Mouse (Mus musculus) midbrain, embryonic 12.5 days (tissue): ENCODE measurements around the gene Hoxb7. TPM values are rescaled to one million over a fixed set of nuclear protein-coding genes. Genes with fewer than 3 reads are reported as not detected.

ENCODE experiments used
- ATAC-seq: fragments of 200-750 bp; cut with Nextera tagmentation; 2 replicates; pipeline ENCODE4 v1.8.0; 2017; ENCODE audit warnings: low read depth, moderate TSS enrichment, moderate library complexity; ENCODE audit not compliant: low FRiP score
- H3K27ac ChIP-seq: fragments of 300-500 bp; sonication (generic); replicated peaks from 2 replicates; pipeline ENCODE4 v1.5.1; 2016; ENCODE audit warnings: mild to moderate bottlenecking
- H3K27me3 ChIP-seq: fragments of 300-500 bp; sonication (generic); 2 replicates; pipeline ENCODE4 v1.6.1; 2016; ENCODE audit warnings: mild to moderate bottlenecking
- H3K36me3 ChIP-seq: fragments of 300-500 bp; sonication (generic); 2 replicates; pipeline ENCODE4 v1.6.1; 2016
- H3K4me1 ChIP-seq: fragments of 300-500 bp; sonication (generic); 2 replicates; pipeline ENCODE4 v1.6.1; 2016
- H3K4me2 ChIP-seq: fragments of 300-500 bp; sonication (generic); replicated peaks from 2 replicates; pipeline ENCODE4 v1.6.1; 2016; ENCODE audit warnings: mild to moderate bottlenecking, moderate library complexity
- H3K4me3 ChIP-seq: fragments of 300-500 bp; sonication (generic); 2 replicates; pipeline ENCODE4 v1.5.1; 2016; ENCODE audit warnings: mild to moderate bottlenecking
- H3K9ac ChIP-seq: fragments of 300-500 bp; sonication (generic); replicated peaks from 2 replicates; pipeline ENCODE4 v1.6.1; 2016; ENCODE audit warnings: mild to moderate bottlenecking, moderate library complexity
- H3K9me3 ChIP-seq: fragments of 300-500 bp; sonication (generic); 2 replicates; pipeline ENCODE4 v1.6.1; 2016; ENCODE audit warnings: mild to moderate bottlenecking
- WGBS: fragments of 180-500 bp; shearing (Covaris S2); methylation state at CpG from one replicate; pipeline ENCODE4 v1.1.7; 2016; 5-methylcytosine and 5-hydroxymethylcytosine counted together
- polyA plus RNA-seq: library from polyadenylated mRNA; unstranded; fragments of >200 nt; fragmentation: Nextera tagmentation; extraction: Ambion mirVana; gene quantifications from 2 replicates; pipeline ENCODE4 v1.2.1, GENCODE M21; 2016

Gene Hoxb7
- polyA plus RNA-seq, 1 experiment from 2014 or later: not detected

DNA sequence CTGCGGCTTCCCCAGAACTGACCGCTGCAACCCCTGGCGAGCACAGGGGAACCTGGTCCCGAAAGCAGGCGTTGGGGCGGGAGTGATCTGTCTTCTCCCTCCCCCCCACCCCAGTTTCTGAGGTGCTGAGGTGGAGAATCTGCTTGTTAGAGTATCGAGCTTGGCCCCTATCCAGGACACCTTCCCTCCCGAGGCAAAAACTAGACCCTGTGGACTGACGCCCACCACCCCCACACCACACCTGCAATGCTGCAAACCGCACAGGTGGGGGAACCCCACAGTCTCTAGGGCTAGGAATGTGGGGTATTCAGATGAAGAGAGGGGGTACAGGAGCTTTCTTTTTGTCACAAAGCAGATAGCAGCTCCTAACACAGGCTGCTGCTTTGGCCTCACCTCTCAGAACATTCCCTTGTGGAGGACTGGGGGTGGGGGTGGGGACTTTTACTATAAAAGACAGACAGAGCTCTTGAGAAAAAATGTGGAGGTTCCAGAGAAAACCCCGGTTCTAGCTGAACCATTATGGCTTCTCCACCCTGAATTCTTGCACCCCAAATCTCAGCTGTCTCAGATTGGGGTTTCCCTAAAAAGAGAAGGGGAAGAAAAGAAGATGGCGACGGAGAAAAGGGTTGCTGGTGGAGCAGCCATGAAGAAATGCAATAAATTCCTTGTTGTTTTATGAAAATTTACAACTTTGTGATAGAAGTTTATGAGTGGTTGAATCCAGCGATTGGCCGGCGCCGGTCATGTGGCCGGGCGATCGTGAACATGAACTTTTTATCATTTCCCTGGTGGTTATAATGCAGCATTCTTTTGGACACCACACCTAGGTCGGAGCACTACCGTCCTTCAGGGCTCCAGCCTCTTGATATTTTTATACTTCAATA, 5.5 kb downstream of the Hoxb7 start, which contains the start of gene Hoxb6:
Gene Hoxb6 (plus strand): TSS at position 796 of the 884 bp plus-strand sequence.
- peaks cover 2% of the 10 kb centered on the region; the same call in 1 of the 2 replicates for H3K4me1 ChIP-seq
- H3K4me3 ChIP-seq: no peak within 1 kb of the TSS
- 3% methylated on average over 22 of the region's 22 CpGs for WGBS
- ATAC-seq: no peak
- H3K9ac ChIP-seq: no peak within 1 kb of the TSS
- peaks cover 97% of the 10 kb centered on the region for H3K27me3 ChIP-seq
- no peaks in the 10 kb centered on the region for H3K36me3 ChIP-seq
- H3K9me3 ChIP-seq: no peaks in the 10 kb centered on the region
- H3K27ac ChIP-seq: no peak within 1 kb of the TSS
- no peak within 1 kb of the TSS for H3K4me2 ChIP-seq

- H3K4me3 ChIP-seq: no peak overlapping the region
These were observed 6.3 kb downstream of the Hoxb7 start for GRCm38 (mm10) chr11:96292565-96293301.

GRCm38 (mm10) chr11:96293302-96293921, 7.0 kb downstream of the Hoxb7 start:
- Histone ChIP-seq H3K4me2 (no peak overlapping the region), H3K4me3 (no peak overlapping the region), H3K4me1 (no peaks in the 10 kb centered on the region), H3K9ac (no peak overlapping the region), H3K27ac (no peak overlapping the region), H3K9me3 (no peaks in the 10 kb centered on the region), H3K27me3 (peaks cover 97% of the 10 kb centered on the region), H3K36me3 (no peaks in the 10 kb centered on the region)
- ATAC-seq: no peak
- 1% methylated on average over 22 of the region's 22 CpGs for WGBS

More at GRCm38 (mm10) chr11:96292565-96293301, 6.3 kb downstream of the Hoxb7 start:
- ATAC-seq: no peak
- H3K9ac ChIP-seq: no peak overlapping the region
- H3K4me1 ChIP-seq: no peaks in the 10 kb centered on the region
- no peak overlapping the region for H3K27ac ChIP-seq
- H3K4me2 ChIP-seq: no peak overlapping the region
- no peaks in the 10 kb centered on the region for H3K9me3 ChIP-seq
- under 1% methylated on average over 12 of the region's 12 CpGs for WGBS
- no peaks in the 10 kb centered on the region for H3K36me3 ChIP-seq
- H3K27me3 ChIP-seq: peaks cover 97% of the 10 kb centered on the region

- H3K9me3 ChIP-seq: no peaks in the 10 kb centered on the region
- no peaks in the 10 kb centered on the region for H3K4me1 ChIP-seq
- no peaks in the 10 kb centered on the region for H3K36me3 ChIP-seq
- ATAC-seq: no peak
- no peak overlapping the region for H3K4me3 ChIP-seq
- H3K27ac ChIP-seq: no peak overlapping the region
- H3K27me3 ChIP-seq: peaks cover 97% of the 10 kb centered on the region
- 1% methylated on average over 32 of the region's 32 CpGs for WGBS
- H3K9ac ChIP-seq: no peak overlapping the region
- no peak overlapping the region for H3K4me2 ChIP-seq
These were observed 8.0 kb downstream of the Hoxb7 start for GRCm38 (mm10) chr11:96294245-96295091.

DNA sequence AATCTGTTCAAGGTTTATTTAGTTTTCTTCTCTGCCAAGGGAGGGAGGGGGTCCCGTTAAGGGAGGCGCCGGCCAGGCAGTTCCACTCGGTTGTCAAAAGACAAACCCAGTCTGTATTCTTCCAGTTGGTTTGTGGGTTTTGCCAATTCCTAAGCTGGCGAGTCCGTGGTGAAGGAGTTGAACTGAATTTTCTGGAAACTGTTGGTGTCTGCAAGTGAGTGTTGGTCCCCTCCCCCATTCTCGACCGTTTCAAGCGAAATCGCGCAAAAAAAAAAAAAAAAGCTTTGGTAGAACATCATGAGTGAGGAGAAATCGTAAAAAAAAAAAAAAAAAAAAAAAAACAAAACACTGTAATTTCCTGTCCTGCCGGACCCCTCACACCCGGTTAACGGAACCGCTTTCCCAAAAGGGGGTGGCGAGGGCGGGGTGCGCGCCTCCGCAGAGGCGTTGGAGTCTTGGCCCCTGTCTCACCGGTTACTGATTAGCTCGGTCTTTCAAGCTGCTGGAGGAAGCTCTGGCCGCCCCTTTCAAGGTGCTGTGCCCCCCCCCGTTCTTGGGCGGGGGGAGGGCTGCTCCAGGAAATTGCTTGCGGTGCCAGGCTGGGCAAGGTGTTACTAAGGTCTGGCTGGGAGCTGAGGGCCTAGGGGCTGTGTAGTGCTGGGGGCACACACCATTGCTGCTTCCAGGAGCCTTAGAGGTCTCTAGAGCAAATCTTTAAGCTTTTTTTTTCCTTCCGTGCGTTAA, 8.8 kb downstream of the Hoxb7 start:
- no peak for ATAC-seq
- 1% methylated on average over 29 of the region's 30 CpGs for WGBS
- no peak overlapping the region for H3K4me3 ChIP-seq

GRCm38 (mm10) chr11:96296997-96297396, 10.6 kb downstream of the Hoxb7 start:
- peaks cover 4% of the 10 kb centered on the region; the same call in 1 of the 2 replicates for H3K4me1 ChIP-seq
- H3K27ac ChIP-seq: no peak overlapping the region
- ATAC-seq: no peak
- no peak overlapping the region for H3K9ac ChIP-seq
- H3K9me3 ChIP-seq: no peaks in the 10 kb centered on the region
- peaks cover 100% of the 10 kb centered on the region for H3K27me3 ChIP-seq
- H3K36me3 ChIP-seq: no peaks in the 10 kb centered on the region
- no peak overlapping the region for H3K4me2 ChIP-seq
- WGBS: 3% methylated on average over 2 of the region's 2 CpGs
- no peak overlapping the region for H3K4me3 ChIP-seq

More for the DNA sequence above, 8.8 kb downstream of the Hoxb7 start:
- Histone ChIP-seq H3K36me3 (no peaks in the 10 kb centered on the region), H3K9me3 (no peaks in the 10 kb centered on the region), H3K9ac (no peak overlapping the region), H3K27me3 (peaks cover 97% of the 10 kb centered on the region), H3K4me1 (no peaks in the 10 kb centered on the region; the same call in 1 of the 2 replicates), H3K27ac (no peak overlapping the region), H3K4me2 (no peak overlapping the region)

GRCm38 (mm10) chr11:96297428-96297827, 11.0 kb downstream of the Hoxb7 start:
- H3K36me3 ChIP-seq: no peaks in the 10 kb centered on the region
- H3K27ac ChIP-seq: no peak overlapping the region
- no peaks in the 10 kb centered on the region for H3K9me3 ChIP-seq
- WGBS: 2% methylated on average over 3 of the region's 3 CpGs
- peaks cover 4% of the 10 kb centered on the region; the same call in 1 of the 2 replicates for H3K4me1 ChIP-seq
- H3K27me3 ChIP-seq: peaks cover 100% of the 10 kb centered on the region
- H3K4me2 ChIP-seq: no peak overlapping the region
- ATAC-seq: no peak
- H3K4me3 ChIP-seq: no peak overlapping the region
- H3K9ac ChIP-seq: no peak overlapping the region

- peaks cover 4% of the 10 kb centered on the region; the same call in 1 of the 2 replicates for H3K4me1 ChIP-seq
- WGBS: 2% methylated on average over 11 of the region's 11 CpGs
- no peak overlapping the region for H3K27ac ChIP-seq
- ATAC-seq: no peak
- H3K4me2 ChIP-seq: no peak overlapping the region
- no peaks in the 10 kb centered on the region for H3K9me3 ChIP-seq
- no peaks in the 10 kb centered on the region for H3K36me3 ChIP-seq
- peaks cover 100% of the 10 kb centered on the region for H3K27me3 ChIP-seq
- no peak overlapping the region for H3K9ac ChIP-seq
- no peak overlapping the region for H3K4me3 ChIP-seq
These were observed 11.7 kb downstream of the Hoxb7 start for GRCm38 (mm10) chr11:96297968-96298635.

- H3K4me3 ChIP-seq: no peak overlapping the region
- no peak overlapping the region for H3K9ac ChIP-seq
- no peak for ATAC-seq
- H3K4me2 ChIP-seq: no peak overlapping the region
- H3K9me3 ChIP-seq: no peaks in the 10 kb centered on the region
- H3K27me3 ChIP-seq: peaks cover 100% of the 10 kb centered on the region
- H3K36me3 ChIP-seq: no peaks in the 10 kb centered on the region
- H3K4me1 ChIP-seq: peaks cover 12% of the 10 kb centered on the region; the same call in 1 of the 2 replicates
- WGBS: under 1% methylated on average over 64 of the region's 66 CpGs
- H3K27ac ChIP-seq: no peak overlapping the region
These were observed 12.7 kb downstream of the Hoxb7 start for GRCm38 (mm10) chr11:96298895-96299667.

GRCm38 (mm10) chr11:96299781-96300180, 13.4 kb downstream of the Hoxb7 start:
- Histone ChIP-seq H3K9ac (no peak overlapping the region), H3K4me2 (no peak overlapping the region), H3K9me3 (no peaks in the 10 kb centered on the region), H3K36me3 (no peaks in the 10 kb centered on the region), H3K4me1 (peaks cover 12% of the 10 kb centered on the region; the same call in 1 of the 2 replicates), H3K27me3 (peaks cover 100% of the 10 kb centered on the region), H3K27ac (no peak overlapping the region), H3K4me3 (no peak overlapping the region)
- ATAC-seq: no peak
- WGBS: 2% methylated on average over 9 of the region's 9 CpGs
